Mouse (Mus musculus) heart, embryonic 10.5 days (tissue): Measurements from ENCODE around the gene Usp32. TPM values are rescaled to one million over a fixed set of nuclear protein-coding genes. Genes with fewer than 3 reads are reported as not detected.

Source experiments
- DNase-seq: peaks from one replicate; pipeline ENCODE4 v3.0.0-alpha.2; 2017; ENCODE audit warnings: low spot score
- H3K27ac ChIP-seq: fragments of 300-500 bp; sonication (generic); 2 replicates; pipeline ENCODE4 v1.5.1; 2016; ENCODE audit warnings: mild to moderate bottlenecking
- H3K27me3 ChIP-seq: fragments of 300-500 bp; sonication (generic); 2 replicates; pipeline ENCODE4 v1.6.1; 2016; ENCODE audit warnings: mild to moderate bottlenecking; ENCODE audit not compliant: poor library complexity, insufficient read depth, severe bottlenecking
- H3K36me3 ChIP-seq: fragments of 300-500 bp; sonication (generic); 2 replicates; pipeline ENCODE4 v1.6.1; 2016; ENCODE audit warnings: mild to moderate bottlenecking, moderate library complexity
- H3K4me1 ChIP-seq: fragments of 300-500 bp; sonication (generic); 2 replicates; pipeline ENCODE4 v1.6.1; 2016; ENCODE audit warnings: mild to moderate bottlenecking
- H3K4me3 ChIP-seq: fragments of 300-500 bp; sonication (generic); 2 replicates; pipeline ENCODE4 v1.5.1; 2016; ENCODE audit warnings: mild to moderate bottlenecking, moderate library complexity
- H3K9me3 ChIP-seq: fragments of 300-500 bp; sonication (generic); 2 replicates; pipeline ENCODE4 v1.6.1; 2016; ENCODE audit warnings: mild to moderate bottlenecking, moderate library complexity
- WGBS: fragments of 180-500 bp; shearing (Covaris S2); methylation state at CpG from one replicate; pipeline ENCODE4 v1.1.7; 2016; 5-methylcytosine and 5-hydroxymethylcytosine counted together
- polyA plus RNA-seq: library from polyadenylated mRNA; unstranded; fragments of >200 nt; fragmentation: Nextera tagmentation; extraction: Ambion mirVana; gene quantifications from 2 replicates; pipeline ENCODE4 v1.2.1, GENCODE M21; 2016

Usp32 gene
- polyA plus RNA-seq, 1 experiment from 2014 or later: 5.0 TPM

- Histone ChIP-seq H3K27ac (no peak overlapping the region), H3K36me3 (peaks cover 7% of the 10 kb centered on the region; the same call in 1 of the 2 replicates), H3K9me3 (no peaks in the 10 kb centered on the region), H3K4me1 (0 out of 2 replicates have a peak, but pooled peaks cover 3% of the 10 kb centered on the region), H3K27me3 (no peaks in the 10 kb centered on the region), H3K4me3 (no peak overlapping the region)
- no peak for DNase-seq
These were observed 30.0 kb downstream of the Usp32 start for GRCm38 (mm10) chr11:85109957-85110356.

GRCm38 (mm10) chr11:85107217-85107616 lies 32.7 kb downstream of the Usp32 start:
- Histone ChIP-seq H3K27ac (0 out of 2 replicates have a peak overlapping the region, but pooled peaks have one; percentile 36), H3K4me3 (no peak overlapping the region), H3K9me3 (no peaks in the 10 kb centered on the region), H3K36me3 (peaks cover 8% of the 10 kb centered on the region; the same call in 1 of the 2 replicates), H3K27me3 (no peaks in the 10 kb centered on the region), H3K4me1 (0 out of 2 replicates have a peak, but pooled peaks cover 3% of the 10 kb centered on the region)
- no peak for DNase-seq
- WGBS: 84% methylated on average over 3 of the region's 3 CpGs

GRCm38 (mm10) chr11:85105836-85106235 lies 34.1 kb downstream of the Usp32 start:
- peaks cover 3% of the 10 kb centered on the region; the same call in 1 of the 2 replicates for H3K36me3 ChIP-seq
- no peak for DNase-seq
- 90% methylated on average over 2 of the region's 2 CpGs for WGBS
- H3K27me3 ChIP-seq: no peaks in the 10 kb centered on the region
- H3K9me3 ChIP-seq: no peaks in the 10 kb centered on the region
- 0 out of 2 replicates have a peak, but pooled peaks cover 3% of the 10 kb centered on the region for H3K4me1 ChIP-seq
- no peak overlapping the region for H3K27ac ChIP-seq
- H3K4me3 ChIP-seq: no peak overlapping the region

GRCm38 (mm10) chr11:85103763-85104162 lies 36.2 kb downstream of the Usp32 start:
- 0 out of 2 replicates have a peak, but pooled peaks cover 3% of the 10 kb centered on the region for H3K4me1 ChIP-seq
- no peaks in the 10 kb centered on the region for H3K9me3 ChIP-seq
- DNase-seq: no peak
- H3K27ac ChIP-seq: no peak overlapping the region
- 58% methylated on average over 2 of the region's 2 CpGs for WGBS
- no peaks in the 10 kb centered on the region for H3K27me3 ChIP-seq
- H3K4me3 ChIP-seq: no peak overlapping the region
- H3K36me3 ChIP-seq: 0 out of 2 replicates have a peak, but pooled peaks cover 2% of the 10 kb centered on the region

- DNase-seq: no peak
- Histone ChIP-seq H3K4me1 (peaks cover 7% of the 10 kb centered on the region; the same call in 1 of the 2 replicates), H3K27ac (no peak overlapping the region), H3K9me3 (no peaks in the 10 kb centered on the region), H3K27me3 (no peaks in the 10 kb centered on the region), H3K4me3 (no peak overlapping the region), H3K36me3 (peaks cover 13% of the 10 kb centered on the region)
- 43% methylated on average over 5 of the region's 5 CpGs for WGBS
These were observed 44.8 kb downstream of the Usp32 start for GRCm38 (mm10) chr11:85095116-85095515.

- Histone ChIP-seq H3K4me3 (no peak overlapping the region), H3K4me1 (no peaks in the 10 kb centered on the region), H3K9me3 (no peaks in the 10 kb centered on the region), H3K36me3 (peaks cover 8% of the 10 kb centered on the region; the same call in 1 of the 2 replicates), H3K27me3 (no peaks in the 10 kb centered on the region), H3K27ac (no peak overlapping the region)
- DNase-seq: no peak
These were observed 53.7 kb downstream of the Usp32 start for GRCm38 (mm10) chr11:85086253-85086652.

- Histone ChIP-seq H3K4me3 (no peak overlapping the region), H3K27me3 (no peaks in the 10 kb centered on the region), H3K27ac (no peak overlapping the region), H3K4me1 (no peaks in the 10 kb centered on the region), H3K36me3 (peaks cover 25% of the 10 kb centered on the region), H3K9me3 (no peaks in the 10 kb centered on the region)
- WGBS: 98% methylated on average over 4 of the region's 4 CpGs
- DNase-seq: no peak
These were observed 72.1 kb downstream of the Usp32 start for GRCm38 (mm10) chr11:85067871-85068270.

GRCm38 (mm10) chr11:85058562-85058961 lies 81.4 kb downstream of the Usp32 start:
- Histone ChIP-seq H3K27ac (no peak overlapping the region), H3K4me3 (no peak overlapping the region), H3K27me3 (no peaks in the 10 kb centered on the region), H3K36me3 (no peaks in the 10 kb centered on the region), H3K9me3 (no peaks in the 10 kb centered on the region), H3K4me1 (no peaks in the 10 kb centered on the region)
- 93% methylated on average over 4 of the region's 4 CpGs for WGBS
- no peak for DNase-seq

- 92% methylated on average over 1 of the region's 1 CpGs for WGBS
- Histone ChIP-seq H3K36me3 (no peaks in the 10 kb centered on the region), H3K27ac (no peak overlapping the region), H3K4me1 (no peaks in the 10 kb centered on the region), H3K9me3 (no peaks in the 10 kb centered on the region), H3K4me3 (no peak overlapping the region), H3K27me3 (no peaks in the 10 kb centered on the region)
- no peak for DNase-seq
These were observed 82.4 kb downstream of the Usp32 start for GRCm38 (mm10) chr11:85057544-85057943.

GRCm38 (mm10) chr11:85056901-85057300 lies 83.1 kb downstream of the Usp32 start:
- Histone ChIP-seq H3K27ac (no peak overlapping the region), H3K36me3 (no peaks in the 10 kb centered on the region), H3K4me3 (no peak overlapping the region), H3K27me3 (no peaks in the 10 kb centered on the region), H3K9me3 (no peaks in the 10 kb centered on the region), H3K4me1 (no peaks in the 10 kb centered on the region)
- WGBS: 74% methylated on average over 5 of the region's 5 CpGs
- no peak for DNase-seq

GRCm38 (mm10) chr11:85055561-85055960 lies 84.4 kb downstream of the Usp32 start:
- WGBS: 86% methylated on average over 2 of the region's 2 CpGs

GRCm38 (mm10) chr11:85039256-85039655 lies 100.7 kb downstream of the Usp32 start:
- Histone ChIP-seq H3K27ac (no peak overlapping the region), H3K27me3 (no peaks in the 10 kb centered on the region), H3K4me3 (no peak overlapping the region), H3K36me3 (peaks cover 44% of the 10 kb centered on the region; the same call in 1 of the 2 replicates), H3K9me3 (no peaks in the 10 kb centered on the region), H3K4me1 (no peaks in the 10 kb centered on the region)
- 83% methylated on average over 3 of the region's 3 CpGs for WGBS
- DNase-seq: no peak

More at GRCm38 (mm10) chr11:85055561-85055960, 84.4 kb downstream of the Usp32 start:
- no peak for DNase-seq
- H3K27ac ChIP-seq: no peak overlapping the region
- no peaks in the 10 kb centered on the region for H3K9me3 ChIP-seq
- H3K4me3 ChIP-seq: no peak overlapping the region
- no peaks in the 10 kb centered on the region for H3K27me3 ChIP-seq
- H3K4me1 ChIP-seq: no peaks in the 10 kb centered on the region
- no peaks in the 10 kb centered on the region for H3K36me3 ChIP-seq

GRCm38 (mm10) chr11:85013121-85013520 lies 126.8 kb downstream of the Usp32 start:
- H3K27ac ChIP-seq: no peak overlapping the region
- no peak overlapping the region for H3K4me3 ChIP-seq
- H3K9me3 ChIP-seq: no peaks in the 10 kb centered on the region
- H3K4me1 ChIP-seq: no peaks in the 10 kb centered on the region
- peaks cover 45% of the 10 kb centered on the region for H3K36me3 ChIP-seq
- no peaks in the 10 kb centered on the region for H3K27me3 ChIP-seq
- no peak for DNase-seq

- WGBS: 90% methylated on average over 3 of the region's 3 CpGs
- no peaks in the 10 kb centered on the region for H3K27me3 ChIP-seq
- peaks cover 36% of the 10 kb centered on the region for H3K36me3 ChIP-seq
- no peak for DNase-seq
- H3K9me3 ChIP-seq: no peaks in the 10 kb centered on the region
- H3K4me3 ChIP-seq: no peak overlapping the region
- H3K4me1 ChIP-seq: no peaks in the 10 kb centered on the region
- no peak overlapping the region for H3K27ac ChIP-seq
These were observed 136.4 kb downstream of the Usp32 start for GRCm38 (mm10) chr11:85003566-85003965.
